In genomic region chr5:105390346-105390745, GRCm38 (mm10) we compare ENCODE assay signal across 15 mouse cellular contexts. TPM values are rescaled to one million over a fixed set of nuclear protein-coding genes. Genes with fewer than 3 reads are reported as not detected.
DNase-seq lines count a peak whose midpoint lies in the region; TF ChIP-seq lines count a peak whose summit lies in the region.
"Had no signal": no experiment of that assay in that cellular context is flagged by ENCODE, and none has a peak within 500 bp of the region (broad histone marks: within the 10 kb centered on the region; RNA-seq: fewer than 3 reads in every experiment).

No protein-coding gene starts in this region.

- H3K4me3 ChIP-seq in heart, adult 2 months: no peak overlapping the region

- no peak for TF ChIP-seq POLR2A in heart, adult 2 months (IDR thresholded peaks at IDR 0.05; ENCODE audit: insufficient read depth, low read depth, low read length)

- no peaks in the 10 kb centered on the region for H3K79me2 ChIP-seq in heart, adult 2 months (replicated peaks; ENCODE audit: control insufficient read depth, insufficient read depth, low read length)

- WGBS in heart, adult 2 months: 100% methylated on average over 2 of the region's 2 CpGs

- no peak overlapping the region for H3K27ac ChIP-seq in heart, adult 2 months

- no peaks in the 10 kb centered on the region for H3K36me3 ChIP-seq in heart, adult 2 months (ENCODE audit: control insufficient read depth, insufficient read depth, low read length)
- H3K36me3 ChIP-seq: G1E had no signal

- H3K4me1 ChIP-seq in heart, adult 2 months (ENCODE audit: control insufficient read depth, insufficient read depth, low read length): no peaks in the 10 kb centered on the region

- TF ChIP-seq CTCF in heart, adult 2 months (IDR thresholded peaks at IDR 0.05): no peak

- no peaks in the 10 kb centered on the region for H3K27me3 ChIP-seq in heart, adult 2 months (ENCODE audit: control insufficient read depth, insufficient read depth, low read length)
- H3K27me3 ChIP-seq: CH12.LX, Patski had no signal

- DNase-seq in heart, adult 11 months: peak; percentile 78
- DNase-seq in heart, adult 2 months: no peak
- DNase-seq: adrenal gland, adult 2 months; adrenal gland, adult 8-10 months; adrenal gland, postnatal 10 days; adrenal gland, postnatal 14 days; adrenal gland, postnatal 25 days; adrenal gland, postnatal 36 days; cerebellum, adult 11 months; cerebellum, adult 11-12 months; cerebellum, adult 18-20 months; cerebellum, adult 2 months had no signal

- no peak overlapping the region for H3K9ac ChIP-seq in heart, adult 2 months (ENCODE audit: low read depth, low read length)

- no peak for TF ChIP-seq EP300 in heart, adult 2 months (IDR thresholded peaks at IDR 0.05; ENCODE audit: insufficient read depth, low read depth, low read length)

- intact Hi-C loops in heart, adult 2 months (cut with DNase I): no loop called here

RNA-seq across cellular contexts. Expression of gene Lrrc8b, which starts 25.2 kb away (rescaled TPM):
- 1 to 10 TPM; 4.4 to 5.0 TPM for total RNA-seq in heart, adult 2 months (2021)
- 2.9 and 4.3 TPM in 2 replicates for polyA plus RNA-seq in heart, adult 2 months (2012; rRNA removed)
